Mouse (Mus musculus): ENCODE measurements at regions not wholly inside any gene's neighbourhood (a gene's known extent, or its start where the extent isn't known, plus 50 kb on each side); places are given as distances from the start of the nearest gene placed in this dataset.

GRCm38 (mm10) chr12:117427431-117427830, 88.8 kb upstream of the Rapgef5 start:
- in situ Hi-C loops (cut with MboI, MseI): no loop called here

DNA sequence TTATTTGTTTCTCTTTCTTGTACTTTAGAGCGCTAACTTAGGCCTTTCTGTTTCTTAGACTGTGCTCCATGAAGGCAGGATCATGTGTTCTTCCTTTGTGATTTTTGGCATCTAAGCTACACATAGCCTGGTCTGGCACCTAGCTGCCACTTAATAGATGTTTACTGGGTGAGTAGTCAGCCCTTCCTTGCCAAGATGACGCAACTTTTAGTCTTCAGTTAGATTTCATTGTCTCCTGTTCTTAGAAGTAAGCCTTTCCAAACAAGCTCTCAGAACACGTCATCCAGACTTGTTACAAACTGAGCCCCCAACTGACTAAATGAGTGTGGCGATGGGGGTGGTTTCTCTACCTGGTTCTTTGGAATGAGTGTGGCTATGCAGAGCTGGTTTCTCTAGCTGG, 85.4 kb upstream of the Rapgef5 start:
- in situ Hi-C loops (cut with MboI, MseI): no loop called here

DNA sequence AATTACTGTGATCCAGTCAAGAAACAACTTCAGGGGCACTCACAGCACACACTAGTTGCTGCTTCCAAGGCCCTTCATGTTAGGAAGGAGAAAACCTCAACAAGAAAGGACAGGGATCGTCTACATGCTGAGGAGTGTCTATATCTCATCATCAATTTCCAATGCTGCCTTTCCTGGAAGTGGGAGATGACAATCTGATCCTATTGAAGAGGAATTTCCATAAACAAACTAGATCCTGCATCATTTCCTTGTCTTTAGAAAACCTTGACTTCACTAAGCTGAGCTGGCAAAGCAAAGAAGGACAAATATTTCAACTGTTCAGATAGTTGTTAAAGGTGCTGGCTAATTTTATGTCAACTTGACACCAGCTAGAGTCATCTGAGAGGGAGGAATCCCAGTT, 83.5 kb upstream of the Rapgef5 start:
- in situ Hi-C loops (cut with MboI, MseI): no loop called here

DNA sequence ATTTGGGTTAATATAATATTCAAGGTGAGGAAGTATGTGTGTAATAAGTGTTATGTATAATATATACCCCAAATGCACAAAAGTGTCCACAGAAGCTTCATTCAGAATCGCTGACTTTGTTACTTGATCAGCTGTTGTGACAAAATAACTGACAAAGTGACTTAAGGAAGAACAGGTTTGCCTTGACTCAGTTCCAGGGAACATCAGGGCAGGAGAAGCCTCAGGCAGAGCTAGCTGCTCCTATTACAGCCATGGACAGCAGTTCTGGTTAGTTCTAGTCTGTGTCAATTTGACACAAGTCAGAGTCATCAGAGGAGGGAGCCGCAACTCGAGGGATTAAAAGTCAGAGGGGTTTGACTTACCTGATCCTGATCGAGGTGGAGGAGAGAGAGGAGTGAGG, 79.3 kb upstream of the Rapgef5 start:
- in situ Hi-C loops (cut with MboI, MseI): no loop called here

DNA sequence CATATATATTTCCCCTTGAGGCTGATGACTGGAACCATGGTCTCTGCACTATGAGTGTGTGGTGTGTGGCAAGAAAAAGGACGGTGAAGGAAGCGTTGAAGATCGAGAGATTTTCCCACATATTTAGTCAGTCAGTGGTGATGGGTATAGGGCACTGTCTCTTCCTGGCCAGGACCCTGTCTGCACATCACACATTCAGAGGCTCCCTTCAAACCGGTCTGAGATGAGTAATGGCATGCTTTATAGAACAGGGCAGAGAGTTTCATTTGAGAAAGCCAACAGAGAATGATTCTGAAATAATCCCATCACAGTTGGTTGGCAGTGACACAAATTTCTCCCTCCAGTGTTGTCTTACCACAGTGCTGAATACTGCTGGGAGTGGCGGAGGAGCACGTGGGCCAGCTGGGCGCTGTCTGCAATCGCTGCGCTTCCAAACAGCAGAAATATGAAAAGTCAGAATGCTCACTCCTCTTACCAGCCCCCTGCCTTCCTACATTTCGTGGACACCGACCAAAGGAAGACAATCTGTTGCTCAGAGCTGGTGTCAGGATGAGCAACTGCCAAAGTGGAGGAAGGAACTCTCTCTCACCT, 77.2 kb upstream of the Rapgef5 start:
- in situ Hi-C loops (cut with MboI, MseI): no loop called here

DNA sequence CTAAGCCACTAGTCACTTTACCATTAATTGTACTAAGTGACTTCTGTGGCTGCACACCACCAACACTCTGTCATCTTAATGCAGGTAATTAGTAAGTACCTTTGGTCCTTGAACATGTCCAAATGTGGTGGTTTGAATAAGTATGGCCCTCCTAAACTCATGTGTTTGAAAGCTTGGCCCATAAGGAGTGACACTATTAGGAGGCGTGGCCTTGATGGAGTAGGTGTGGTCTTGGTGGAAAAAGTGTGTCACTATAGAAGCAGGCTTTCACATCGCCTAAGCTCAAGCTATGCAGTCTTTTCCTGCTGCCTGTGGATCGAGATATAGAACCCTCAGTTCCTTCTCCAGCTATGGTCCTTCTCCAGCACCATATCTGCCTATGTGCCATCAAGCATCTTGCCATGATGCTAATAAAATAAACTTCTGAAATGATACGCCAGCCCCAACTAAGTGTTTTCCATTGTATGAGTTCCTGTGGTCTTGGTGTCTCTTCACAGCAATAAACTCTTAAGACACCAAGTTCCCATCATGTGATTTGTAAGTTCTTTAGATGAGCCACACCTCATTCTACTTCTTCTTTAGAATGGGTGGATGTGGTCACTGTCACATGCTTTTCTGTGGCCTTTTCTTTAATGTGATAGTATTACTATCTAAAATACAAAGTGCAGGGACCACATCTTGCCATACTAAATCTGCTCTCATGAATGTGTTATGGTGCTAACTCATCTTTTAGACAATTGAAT, 71.9 kb upstream of the Rapgef5 start:
- in situ Hi-C loops (cut with MboI, MseI): no loop called here

DNA sequence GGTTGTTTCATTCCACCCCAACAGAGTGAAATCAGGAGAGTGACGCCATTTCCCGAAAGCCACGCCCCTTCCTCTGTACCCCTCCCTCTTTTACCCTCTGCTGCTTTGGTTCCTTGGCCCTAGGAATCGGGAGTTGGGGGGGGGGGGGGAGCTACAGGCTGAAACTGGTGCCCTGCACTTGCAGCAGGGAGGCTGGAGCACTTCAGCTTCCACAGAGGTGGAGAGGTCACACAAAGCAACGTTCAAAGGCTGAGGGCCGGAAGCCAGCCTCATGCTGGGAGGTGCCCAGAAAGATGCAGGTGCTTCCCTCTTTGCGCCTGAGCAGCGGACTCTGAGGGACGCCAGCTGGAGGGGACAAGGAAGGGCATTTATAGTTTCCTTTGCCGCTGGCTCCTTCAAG, 69.1 kb upstream of the Rapgef5 start:
- in situ Hi-C loops (cut with MboI, MseI): no loop called here

- in situ Hi-C loops (cut with MboI, MseI): no loop called here
These were observed 68.2 kb upstream of the Rapgef5 start for GRCm38 (mm10) chr12:117447843-117448728.

- in situ Hi-C loops (cut with MboI, MseI): no loop called here
These were observed 67.2 kb upstream of the Rapgef5 start for GRCm38 (mm10) chr12:117449080-117449479.

DNA sequence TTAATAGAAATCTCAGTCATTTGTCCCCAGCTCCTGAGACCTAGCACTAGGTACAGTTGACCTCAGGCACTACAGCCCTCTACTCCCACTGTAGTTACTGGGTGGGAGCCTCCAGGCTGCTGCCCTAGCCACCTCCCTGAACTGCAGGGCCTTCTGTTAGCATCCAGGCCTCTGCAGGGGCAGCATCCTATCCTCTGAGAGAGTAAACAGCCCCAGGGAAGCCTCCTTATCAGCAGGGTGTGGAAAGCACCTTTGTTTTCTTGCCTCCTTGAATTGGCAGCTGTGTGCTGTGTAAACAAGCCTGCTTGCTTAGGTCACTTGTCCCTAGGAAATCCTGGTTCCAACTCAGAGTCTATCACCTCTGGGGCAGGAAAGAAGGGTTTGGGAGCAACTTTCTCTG, 66.2 kb upstream of the Rapgef5 start:
- in situ Hi-C loops (cut with MboI, MseI): loop anchor here (5.0 kb wide), 1 partner anchor 82 kb away; no protein-coding TSS in a partner anchor

DNA sequence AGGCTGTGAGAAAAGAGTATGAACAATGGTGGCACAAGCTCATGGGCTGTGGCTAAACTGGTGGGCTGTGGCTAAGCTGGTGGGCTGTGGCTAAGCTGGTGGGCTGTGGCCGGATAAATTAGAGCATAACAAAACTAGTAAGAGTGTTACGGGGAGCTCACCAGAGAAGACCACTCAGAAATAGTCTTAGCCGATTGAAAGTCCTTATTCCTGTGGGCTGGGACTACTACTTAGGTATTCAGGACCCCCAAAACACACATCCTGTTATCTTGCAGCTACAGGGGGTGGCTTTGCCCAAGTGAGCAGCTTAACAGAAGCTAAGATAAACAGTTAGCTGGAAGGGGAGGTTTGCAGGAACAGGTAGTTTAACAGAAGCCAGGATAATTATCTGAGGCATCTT, 65.4 kb upstream of the Rapgef5 start:
- in situ Hi-C loops (cut with MboI, MseI): loop anchor here (5.0 kb wide), 1 partner anchor 81 kb away; no protein-coding TSS in a partner anchor

GRCm38 (mm10) chr12:117451441-117451840, 64.8 kb upstream of the Rapgef5 start:
- in situ Hi-C loops (cut with MboI, MseI): loop anchor here (5.0 kb wide), 1 partner anchor 81 kb away; no protein-coding TSS in a partner anchor

- in situ Hi-C loops (cut with MboI, MseI): loop anchor here (5.0 kb wide), 1 partner anchor 43 kb away; no protein-coding TSS in a partner anchor
These were observed 60.5 kb upstream of the Rapgef5 start for GRCm38 (mm10) chr12:117455800-117456199.

DNA sequence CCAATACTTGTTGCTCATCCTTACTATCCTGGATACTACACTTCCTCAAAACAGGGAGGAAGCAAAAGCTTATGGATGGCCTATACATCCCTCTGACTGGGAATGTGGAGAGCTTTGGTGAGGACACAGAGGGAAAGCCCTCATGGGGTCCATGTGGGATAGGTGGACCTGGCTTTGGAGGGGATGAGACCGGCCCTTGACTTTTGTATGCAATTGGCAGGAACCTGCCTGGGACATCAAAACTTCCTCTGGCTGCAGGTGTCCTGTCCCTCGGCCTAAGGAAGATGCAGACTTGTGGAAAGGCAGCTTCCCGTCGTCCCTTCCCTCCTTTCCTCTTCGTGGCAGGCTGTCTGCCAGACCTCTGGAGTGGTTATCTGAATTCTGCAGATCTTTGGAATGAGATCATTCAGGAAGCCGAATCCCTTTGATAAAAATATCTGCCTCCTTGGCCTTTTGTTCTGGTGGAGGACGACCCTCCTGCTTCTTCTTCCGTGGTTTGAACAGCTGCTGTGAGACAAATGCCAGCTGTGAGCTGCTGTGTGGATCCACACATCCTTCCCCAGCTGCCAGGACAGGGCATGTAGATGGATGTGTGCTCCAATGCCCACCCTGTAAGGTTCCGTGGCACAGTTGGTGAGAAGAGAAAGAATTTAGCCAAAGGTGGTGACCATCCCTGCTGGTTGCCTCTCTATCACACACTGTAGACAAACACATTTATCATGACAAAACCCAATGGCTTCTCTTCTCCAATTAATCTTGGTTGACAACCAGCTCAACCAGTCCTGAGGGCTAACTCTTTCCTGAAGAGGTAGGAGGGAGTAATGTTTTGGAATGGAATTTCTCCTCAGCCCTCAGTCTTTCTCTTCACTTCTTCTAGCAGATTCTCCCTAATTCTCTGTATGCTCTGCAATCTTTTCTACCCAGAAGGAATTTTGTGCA, 57.9 kb upstream of the Rapgef5 start:
- in situ Hi-C loops (cut with MboI, MseI): loop anchor here (5.0 kb wide), 1 partner anchor 46 kb away; no protein-coding TSS in a partner anchor

DNA sequence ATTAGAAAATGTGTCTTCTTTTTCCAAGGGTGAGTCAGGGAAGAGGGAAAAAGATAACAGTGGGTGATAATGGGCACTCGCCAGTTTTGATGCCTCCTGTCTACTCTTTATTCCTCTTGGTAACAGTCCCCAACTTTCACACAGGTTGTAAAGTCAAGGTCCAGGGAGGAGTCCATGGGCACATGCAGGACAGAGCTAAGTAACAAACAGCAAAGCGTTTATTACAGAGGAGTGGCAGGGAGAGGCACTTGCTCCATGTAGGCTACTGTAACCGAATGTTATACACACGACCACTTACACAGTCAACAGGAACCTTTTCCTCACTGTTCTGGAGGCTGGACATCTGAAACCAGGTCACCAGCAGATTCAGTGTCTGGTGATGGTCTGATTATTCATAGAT, 56.7 kb upstream of the Rapgef5 start:
- in situ Hi-C loops (cut with MboI, MseI): loop anchor here (5.0 kb wide), 1 partner anchor 47 kb away; no protein-coding TSS in a partner anchor

GRCm38 (mm10) chr12:117465206-117465605, 51.1 kb upstream of the Rapgef5 start:
- in situ Hi-C loops (cut with MboI, MseI): no loop called here

GRCm38 (mm10) chr12:117465998-117466397, 50.3 kb upstream of the Rapgef5 start:
- in situ Hi-C loops (cut with MboI, MseI): no loop called here

All from T-helper 2 cell (primary cell).